Mouse (Mus musculus) kidney, adult 2 months (tissue): Measurements from ENCODE around the gene Gfod1.

Experiments
- CTCF ChIP-seq: fragments of 200-500 bp; conservative IDR thresholded peaks from 2 replicates; pipeline ENCODE4 v1.5.1; 2011; ENCODE audit warnings: low read depth, mild to moderate bottlenecking, control low read depth, low read length, moderate library complexity, mixed read lengths; ENCODE audit not compliant: insufficient read depth, insufficient read length
- POLR2A ChIP-seq: fragments of 200-500 bp; IDR thresholded peaks from one replicate; pipeline ENCODE4 v1.6.1; 2011; ENCODE audit warnings: low read depth, low read length, control low read depth

GRCm38 (mm10) chr13:43253526-43253925 lies 50.4 kb downstream of the Gfod1 start:
- TF ChIP-seq POLR2A, result no peak
- 0 out of 2 replicates have a peak, but pooled peaks have one; percentile 11 for TF ChIP-seq CTCF
